Mouse (Mus musculus) liver, adult 2 months (tissue): ENCODE measurements around the gene Pif1. TPM values are rescaled to one million over a fixed set of nuclear protein-coding genes. Genes with fewer than 3 reads are reported as not detected.

Experiments used
- DNase-seq: peaks from one replicate; pipeline ENCODE4 v3.0.0-alpha.2; 2011; ENCODE audit warnings: low read depth, low spot score; ENCODE audit errors: extremely low read depth
- H3K27ac ChIP-seq: fragments of 200-500 bp; replicated peaks from 2 replicates; pipeline ENCODE4 v1.5.1; 2012; ENCODE audit warnings: low read depth, mild to moderate bottlenecking, control low read depth, inconsistent platforms, low read length; ENCODE audit not compliant: insufficient read depth
- H3K27me3 ChIP-seq: fragments of 200-500 bp; 2 replicates; pipeline ENCODE4 v1.6.1; 2012; ENCODE audit warnings: mild to moderate bottlenecking, moderate library complexity, low read length, inconsistent platforms; ENCODE audit not compliant: control insufficient read depth, insufficient read depth
- H3K36me3 ChIP-seq: fragments of 200-500 bp; 2 replicates; pipeline ENCODE4 v1.6.1; 2012; ENCODE audit warnings: low read length, inconsistent platforms; ENCODE audit not compliant: control insufficient read depth, insufficient read depth
- H3K4me1 ChIP-seq: fragments of 200-500 bp; 2 replicates; pipeline ENCODE4 v1.6.1; 2011; ENCODE audit warnings: low read length; ENCODE audit not compliant: control insufficient read depth, insufficient read depth
- H3K4me3 ChIP-seq: fragments of 200-500 bp; 2 replicates; pipeline ENCODE4 v1.5.1; 2011; ENCODE audit warnings: low read depth, mild to moderate bottlenecking, control low read depth, low read length, moderate library complexity; ENCODE audit not compliant: insufficient read depth
- H3K79me2 ChIP-seq: fragments of 200-500 bp; 2 replicates; pipeline ENCODE4 v1.6.1; 2012; ENCODE audit warnings: inconsistent platforms, mild to moderate bottlenecking, low read length, moderate library complexity; ENCODE audit not compliant: control insufficient read depth, insufficient read depth
- H3K9ac ChIP-seq: fragments of 200-500 bp; 2 replicates; pipeline ENCODE4 v1.6.1; 2012; ENCODE audit warnings: low read depth, mild to moderate bottlenecking, control low read depth, inconsistent platforms, low read length
- CTCF ChIP-seq: fragments of 200-500 bp; IDR thresholded peaks from 2 replicates; pipeline ENCODE4 v1.5.1; 2011; ENCODE audit warnings: low read depth, low read length, control low read depth
- POLR2A ChIP-seq: fragments of 200-500 bp; IDR thresholded peaks from 2 replicates; pipeline ENCODE4 v1.6.1; 2011; ENCODE audit warnings: low read length, control low read depth; ENCODE audit not compliant: insufficient read depth; ENCODE audit errors: extremely low read depth
- WGBS: fragments of 180-500 bp; shearing (Covaris S2); methylation state at CpG from one replicate; pipeline ENCODE4 v1.1.7; 2018; 5-methylcytosine and 5-hydroxymethylcytosine counted together
- polyA plus RNA-seq: library from polyadenylated mRNA; depleted of rRNA; stranded (reverse); fragments of >200 nt; gene quantifications from 2 replicates; pipeline ENCODE4 v1.2.3, GENCODE M21; 2012
- total RNA-seq: library from RNA; depleted of rRNA; stranded (reverse); fragments of >200 nt; gene quantifications from 2 replicates; pipeline ENCODE4 v1.2.3, GENCODE M21; 2014

Pif1 gene
- total and polyA plus RNA-seq, 2 experiments, result 0.04 TPM; not detected in 1

DNA sequence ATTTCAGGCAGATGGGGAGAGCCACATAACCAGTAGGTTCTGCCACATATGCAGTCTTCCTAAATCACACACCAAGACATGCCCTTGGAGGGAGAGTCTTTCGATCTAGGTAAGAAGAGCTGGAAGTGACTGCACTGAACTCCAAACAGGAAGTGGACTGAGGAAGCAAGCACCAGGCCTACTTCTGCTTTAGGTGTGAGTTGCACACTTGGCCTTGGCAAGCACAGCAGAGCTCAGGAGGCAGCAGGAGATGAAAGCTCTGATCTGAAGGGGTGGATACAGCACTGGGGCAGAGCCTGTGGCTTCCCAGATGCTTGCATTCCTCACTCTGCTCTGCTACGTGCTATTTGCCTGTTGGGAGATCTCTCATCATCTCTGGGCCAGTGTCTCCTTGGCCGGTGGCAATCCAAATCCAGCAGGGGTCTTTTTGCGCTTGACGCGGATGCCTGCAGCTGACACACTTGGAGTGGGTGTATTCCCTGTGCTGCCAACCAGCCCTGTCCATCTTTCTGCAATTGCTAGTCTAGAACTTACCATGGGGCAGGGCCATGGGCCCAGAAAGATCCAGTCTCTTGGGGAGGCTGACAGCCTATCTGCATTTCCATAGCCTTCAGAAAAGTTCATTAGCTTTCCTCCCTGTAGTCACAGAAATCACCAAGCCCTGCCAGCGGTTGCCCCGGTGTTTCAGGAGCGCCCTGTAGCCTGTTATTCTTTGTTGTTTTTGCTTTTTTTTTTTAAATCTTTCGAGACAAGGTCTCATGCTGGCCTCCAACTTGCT is 41.1 kb upstream of the Pif1 start:
- H3K4me1 ChIP-seq, result no peaks in the 10 kb centered on the region; the same call in 1 of the 2 replicates
- 79% methylated on average over 10 of the region's 10 CpGs for WGBS
- H3K79me2 ChIP-seq, result no peaks in the 10 kb centered on the region
- H3K27me3 ChIP-seq, result no peaks in the 10 kb centered on the region
- DNase-seq, result peak; percentile 32
- H3K27ac ChIP-seq, result peak overlapping the region; percentile 68
- H3K9ac ChIP-seq, result no peak overlapping the region
- no peaks in the 10 kb centered on the region for H3K36me3 ChIP-seq
- TF ChIP-seq CTCF, result no peak
- no peak for TF ChIP-seq POLR2A
- no peak overlapping the region for H3K4me3 ChIP-seq

DNA sequence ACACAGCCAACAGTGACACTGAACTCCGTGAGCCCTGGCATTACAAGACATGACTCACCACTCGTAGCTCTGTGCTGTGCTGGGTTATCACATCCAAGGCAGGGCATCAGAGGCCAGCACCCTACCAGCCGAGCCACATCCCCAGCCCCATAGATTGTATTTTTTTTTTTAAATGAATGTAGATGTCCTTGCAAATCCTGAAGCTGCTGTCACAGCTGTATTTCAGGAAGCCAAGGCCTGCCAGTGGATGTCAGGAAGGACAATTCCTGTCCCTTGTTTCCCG is 40.6 kb upstream of the Pif1 start:
- peak overlapping the region; percentile 68 for H3K27ac ChIP-seq
- H3K4me1 ChIP-seq, result peaks cover under 1% of the 10 kb centered on the region; the same call in 1 of the 2 replicates
- H3K4me3 ChIP-seq, result no peak overlapping the region
- TF ChIP-seq CTCF (no peak), POLR2A (no peak)
- no peaks in the 10 kb centered on the region for H3K27me3 ChIP-seq
- no peaks in the 10 kb centered on the region for H3K36me3 ChIP-seq
- no peaks in the 10 kb centered on the region for H3K79me2 ChIP-seq
- 57% methylated on average over 4 of the region's 4 CpGs for WGBS
- DNase-seq, result no peak
- H3K9ac ChIP-seq, result no peak overlapping the region

DNA sequence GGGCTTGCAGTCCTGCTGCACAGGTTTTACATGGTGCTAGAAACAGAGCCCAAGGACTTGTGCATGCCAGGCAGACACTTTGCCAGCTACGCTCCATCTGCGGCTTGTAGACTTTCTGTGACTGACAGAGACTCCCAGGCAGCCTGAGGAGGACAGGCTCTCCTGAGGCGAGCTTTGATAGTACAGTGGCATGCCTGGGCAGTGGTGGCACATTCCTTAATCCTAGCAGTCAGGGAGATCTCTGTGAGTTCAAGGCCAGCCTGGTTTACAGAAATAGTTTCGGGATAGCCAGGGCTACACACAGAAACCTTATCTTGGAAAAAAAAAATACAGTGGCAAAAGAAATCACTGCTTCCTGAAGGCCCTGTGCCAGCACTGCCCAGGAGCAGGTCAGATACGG is 39.8 kb upstream of the Pif1 start:
- Histone ChIP-seq H3K27ac (peak overlapping the region; percentile 52), H3K9ac (no peak overlapping the region), H3K36me3 (no peaks in the 10 kb centered on the region), H3K79me2 (no peaks in the 10 kb centered on the region), H3K4me1 (peaks cover 2% of the 10 kb centered on the region; the same call in 1 of the 2 replicates), H3K27me3 (no peaks in the 10 kb centered on the region), H3K4me3 (no peak overlapping the region)
- DNase-seq, result no peak
- TF ChIP-seq POLR2A (no peak), CTCF (no peak)
- 78% methylated on average over 5 of the region's 5 CpGs for WGBS

DNA sequence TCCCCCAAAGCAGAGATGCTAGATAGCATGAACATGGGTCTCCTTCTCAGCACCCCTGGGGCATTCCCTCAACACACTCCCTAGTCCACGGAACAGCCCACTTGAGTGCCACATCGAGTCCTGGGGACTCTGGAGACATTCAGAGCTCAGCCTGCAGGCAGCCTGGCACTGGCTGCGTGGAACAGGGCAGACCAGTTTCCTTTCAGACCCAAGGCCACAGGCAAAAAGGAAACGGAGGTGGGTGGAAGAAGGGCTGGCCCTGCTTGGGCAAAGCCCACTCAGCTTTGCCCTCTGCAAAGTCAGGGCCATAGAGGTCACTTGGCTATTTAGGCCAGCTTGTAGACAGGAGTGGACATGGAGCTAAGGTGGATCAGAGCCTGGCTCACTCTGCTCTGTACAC is 39.1 kb upstream of the Pif1 start:
- Histone ChIP-seq H3K36me3 (no peaks in the 10 kb centered on the region), H3K4me3 (no peak overlapping the region), H3K4me1 (peaks cover 2% of the 10 kb centered on the region; the same call in 1 of the 2 replicates), H3K9ac (no peak overlapping the region), H3K27ac (peak overlapping the region; percentile 2; the same call in 1 of the 2 replicates), H3K27me3 (no peaks in the 10 kb centered on the region), H3K79me2 (no peaks in the 10 kb centered on the region)
- TF ChIP-seq CTCF (no peak), POLR2A (no peak)
- DNase-seq, result no peak
- WGBS, result 76% methylated on average over 4 of the region's 4 CpGs

DNA sequence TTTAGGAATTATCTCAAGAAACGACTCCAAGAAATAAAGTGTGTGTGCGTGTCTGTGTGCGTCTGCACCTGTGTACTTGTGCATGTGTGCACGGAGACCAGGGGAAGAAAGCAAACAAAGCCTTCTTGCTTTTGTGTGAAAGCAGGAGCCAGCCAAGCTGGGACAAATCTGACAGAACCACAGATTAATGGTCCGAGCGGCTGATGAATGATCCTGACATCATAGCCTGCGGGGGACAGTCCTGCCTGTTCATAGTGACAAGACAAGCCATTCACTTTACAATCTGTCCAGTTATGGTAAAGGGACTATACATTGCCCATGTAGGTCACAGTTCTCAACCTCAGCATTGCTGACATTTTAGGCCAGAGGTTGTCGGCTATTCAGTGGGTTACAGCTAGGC is 38.6 kb upstream of the Pif1 start:
- TF ChIP-seq POLR2A (no peak), CTCF (no peak)
- no peak for DNase-seq
- no peak overlapping the region for H3K9ac ChIP-seq
- H3K79me2 ChIP-seq, result no peaks in the 10 kb centered on the region
- WGBS, result 82% methylated on average over 8 of the region's 8 CpGs
- no peaks in the 10 kb centered on the region for H3K27me3 ChIP-seq
- H3K27ac ChIP-seq, result 0 out of 2 replicates have a peak overlapping the region, but pooled peaks have one; percentile 2
- peaks cover 2% of the 10 kb centered on the region; the same call in 1 of the 2 replicates for H3K4me1 ChIP-seq
- H3K36me3 ChIP-seq, result no peaks in the 10 kb centered on the region
- H3K4me3 ChIP-seq, result no peak overlapping the region

DNA sequence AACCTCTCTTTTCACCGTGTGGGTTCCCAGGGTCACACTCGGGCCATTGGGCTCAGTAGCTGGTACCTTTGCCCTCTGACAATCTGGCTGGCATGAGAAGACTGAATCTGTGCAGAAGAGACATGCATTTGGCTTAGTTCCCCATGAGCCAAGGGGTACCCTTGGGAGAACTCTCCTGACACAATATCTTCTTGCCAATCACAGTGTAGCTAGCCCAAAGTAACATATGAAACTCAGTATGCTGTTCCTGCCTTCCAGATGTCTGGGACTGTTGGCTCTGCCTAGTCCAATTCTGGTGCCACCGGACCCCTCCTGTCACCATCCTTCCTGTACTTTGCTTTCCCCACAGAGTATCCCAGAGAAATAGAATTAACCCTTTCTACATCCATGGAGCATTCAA is 37.8 kb upstream of the Pif1 start:
- H3K27ac ChIP-seq, result no peak overlapping the region
- no peak overlapping the region for H3K4me3 ChIP-seq
- no peaks in the 10 kb centered on the region for H3K79me2 ChIP-seq
- 64% methylated on average over 3 of the region's 3 CpGs for WGBS
- H3K36me3 ChIP-seq, result no peaks in the 10 kb centered on the region
- TF ChIP-seq POLR2A (no peak), CTCF (no peak)
- no peaks in the 10 kb centered on the region for H3K27me3 ChIP-seq
- no peak for DNase-seq
- H3K4me1 ChIP-seq, result peaks cover 2% of the 10 kb centered on the region; the same call in 1 of the 2 replicates
- no peak overlapping the region for H3K9ac ChIP-seq
